In the genomic region with DNA sequence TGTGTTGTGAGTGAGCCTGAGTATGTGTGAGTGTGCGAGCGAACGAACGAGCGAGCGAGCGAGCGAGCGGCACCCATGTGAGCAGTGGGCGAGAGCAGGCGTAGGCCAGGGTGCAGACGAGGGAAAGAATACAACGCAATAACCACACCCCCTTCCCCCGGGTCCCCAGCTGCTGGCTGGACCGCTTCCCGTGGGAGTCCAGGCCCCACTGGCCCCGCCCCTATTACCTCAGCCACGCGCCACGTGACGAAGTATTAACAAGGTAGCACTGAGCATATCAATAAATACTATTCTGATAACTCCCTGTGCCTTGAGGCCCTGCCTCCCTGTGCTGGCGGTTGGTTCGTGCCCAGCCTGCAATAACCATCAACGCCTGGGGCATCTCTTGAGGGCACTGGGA, we compare ENCODE assay signal across 19 mouse cellular contexts. TPM values are rescaled to one million over a fixed set of nuclear protein-coding genes. Genes with fewer than 3 reads are reported as not detected.
A peak's percentile ranks its signal among the peaks of the same experiment; 100 is the strongest.
DNase-seq lines count a peak whose midpoint lies in the region; TF ChIP-seq lines count a peak whose summit lies in the region.
"Had no signal": no experiment of that assay in that cellular context is flagged by ENCODE, and none has a peak within 500 bp of the region (broad histone marks: within the 10 kb centered on the region; RNA-seq: fewer than 3 reads in every experiment).

No protein-coding gene starts in this region.

- no peak overlapping the region for H3K9ac ChIP-seq in ES-E14 (ENCODE audit: insufficient read depth, low read depth, low read length, poor library complexity, severe bottlenecking)
- H3K9ac ChIP-seq: forebrain, embryonic 12.5 days; liver, postnatal 0 days had no signal

- H3K27me3 ChIP-seq in cerebellum, adult 2 months (ENCODE audit: control insufficient read depth, insufficient read depth, low read length), result no peaks in the 10 kb centered on the region
- no peaks in the 10 kb centered on the region for H3K27me3 ChIP-seq in small intestine, adult 2 months (ENCODE audit: control insufficient read depth, insufficient read depth, low read length)

- no peak for TF ChIP-seq CTCF in cerebellum, adult 2 months (IDR thresholded peaks at IDR 0.05; ENCODE audit: borderline replicate concordance, insufficient read depth, low read depth, low read length)
- no peak for TF ChIP-seq CTCF in small intestine, adult 2 months (IDR thresholded peaks at IDR 0.05; ENCODE audit: extremely low read depth, insufficient read length, insufficient replicate concordance, low read depth, low read length)

- no peaks in the 10 kb centered on the region for H3K36me3 ChIP-seq in ES-E14 (ENCODE audit: control insufficient read depth, insufficient read depth, low read length, poor library complexity, severe bottlenecking)
- no peaks in the 10 kb centered on the region for H3K36me3 ChIP-seq in small intestine, adult 2 months (ENCODE audit: control insufficient read depth, insufficient read depth, low read length)
- H3K36me3 ChIP-seq: forebrain, embryonic 12.5 days; heart, embryonic 12.5 days had no signal

- peak; percentile 69 for DNase-seq in layer of hippocampus, adult 18-20 months (ENCODE audit: low spot score in 2 of 2)
- no peak for DNase-seq in layer of hippocampus, adult 8-10 months (ENCODE audit: low spot score in 2 of 2)
- DNase-seq in ES-E14 (ENCODE audit: low read depth, low spot score), result no peak
- peak; percentile 18 to 21 for DNase-seq in cerebellum, adult 2 months
- DNase-seq in retina, postnatal 1 day, result no peak
- no peak for DNase-seq in spleen, postnatal 4 days (ENCODE audit: low spot score in 2 of 2)
- DNase-seq: adrenal gland, postnatal 10 days; gastrocnemius, postnatal 14 days; heart, postnatal 36 days; kidney, adult 8-10 months; kidney, postnatal 36 days; liver; liver, postnatal 0 days; lung, postnatal 14 days had no signal

- WGBS in cerebellum, adult 2 months, result 71% methylated on average over 24 of the region's 24 CpGs
- WGBS in small intestine, adult 2 months, result 26% methylated on average over 24 of the region's 24 CpGs

- no peak for TF ChIP-seq POLR2A in cerebellum, adult 2 months (IDR thresholded peaks at IDR 0.05; ENCODE audit: borderline replicate concordance, insufficient read depth, low read length)
- no peak for TF ChIP-seq POLR2A in small intestine, adult 2 months (IDR thresholded peaks at IDR 0.05; ENCODE audit: low read depth, low read length)

- in situ Hi-C loops in ES-E14 (cut with MboI; ENCODE audit: low sequenced_read_pairs in 2 of 2, unreplicated experiment in 2 of 2), result no loop called here

- H3K9me3 ChIP-seq in ES-E14 (ENCODE audit: control insufficient read depth, insufficient read depth, low read depth, low read length), result no peaks in the 10 kb centered on the region
- H3K9me3 ChIP-seq: forebrain, embryonic 12.5 days; heart, embryonic 12.5 days had no signal

- no peak overlapping the region for H3K27ac ChIP-seq in ES-E14 (ENCODE audit: insufficient read depth, low read depth, low read length, poor library complexity, severe bottlenecking)
- no peak overlapping the region for H3K27ac ChIP-seq in cerebellum, adult 2 months (ENCODE audit: insufficient read depth, low read length)
- H3K27ac ChIP-seq in small intestine, adult 2 months (ENCODE audit: insufficient read depth, low read depth, low read length), result no peak overlapping the region
- H3K27ac ChIP-seq: forebrain, embryonic 12.5 days had no signal

- H3K4me3 ChIP-seq in ES-E14 (ENCODE audit: insufficient read depth in 1 of 2, low read depth in 1 of 2, low read length in 2 of 2, poor library complexity in 1 of 2, severe bottlenecking in 1 of 2), result peak overlapping the region; percentile 16 to 22; a peak in 1 of 4 replicates
- H3K4me3 ChIP-seq in cerebellum, adult 2 months (replicated peaks; ENCODE audit: insufficient read depth, low read depth, low read length), result no peak overlapping the region
- peak overlapping the region; percentile 42 for H3K4me3 ChIP-seq in small intestine, adult 2 months (ENCODE audit: low read depth, low read length)
- H3K4me3 ChIP-seq: forebrain, embryonic 12.5 days; heart, embryonic 12.5 days; megakaryocyte, embryonic 14.5 days had no signal

- peaks cover 0 to 18% of the 10 kb centered on the region in 2 experiments; a peak in 2 of 4 replicates for H3K4me1 ChIP-seq in ES-E14 (ENCODE audit: control insufficient read depth in 2 of 2, insufficient read depth in 2 of 2, low read length in 2 of 2, poor library complexity in 1 of 2)
- peaks cover 44% of the 10 kb centered on the region for H3K4me1 ChIP-seq in cerebellum, adult 2 months (ENCODE audit: control insufficient read depth, insufficient read depth, low read length)
- peaks cover 21% of the 10 kb centered on the region for H3K4me1 ChIP-seq in small intestine, adult 2 months (ENCODE audit: control insufficient read depth, insufficient read depth, insufficient read length, low read length)

TF ChIP-seq in ES-E14, 5 proteins besides CTCF, POLR2A, EP300 and RAD21:
- TF ChIP-seq MAFK (IDR thresholded peaks at IDR 0.05; ENCODE audit: insufficient read depth, low read depth, low read length), result no peak
- TF ChIP-seq CHD2 (IDR thresholded peaks at IDR 0.05; ENCODE audit: low read depth, low read length), result no peak
- no peak for TF ChIP-seq ZNF384 (IDR thresholded peaks at IDR 0.05; ENCODE audit: low read depth, low read length)
- TF ChIP-seq ZC3H11A (IDR thresholded peaks at IDR 0.05; ENCODE audit: borderline replicate concordance, low read depth, low read length), result no peak

RNA-seq across cellular contexts. Expression of a gene that starts 4.3 kb away (rescaled TPM):
- 10 to 100 TPM; 20.7 to 23.8 TPM for total RNA-seq in layer of hippocampus, adult 18-20 months (2021)
- 10 to 100 TPM; 20.5 to 22.3 (median 22.0) TPM for total RNA-seq in layer of hippocampus, adult 8-10 months (2022)
- total RNA-seq in ES-E14 (2012; rRNA removed), result 24.2 and 29.9 TPM in 2 replicates
- 52.5 and 56.4 TPM in 2 replicates for polyA plus RNA-seq in cerebellum, adult 2 months (2012; rRNA removed)
- polyA plus RNA-seq in small intestine, adult 2 months (2012; rRNA removed), result 81.6 and 90.9 TPM in 2 replicates

RNA-seq across cellular contexts. Expression of a gene that starts 11.1 kb away (rescaled TPM):
- 100 to 1,000 TPM; 154 to 158 TPM for total RNA-seq in layer of hippocampus, adult 18-20 months (2021)
- 100 to 1,000 TPM; 126 to 157 (median 144) TPM for total RNA-seq in layer of hippocampus, adult 8-10 months (2022)
- 0.22 and 0.58 TPM in 2 replicates for total RNA-seq in ES-E14 (2012; rRNA removed)
- polyA plus RNA-seq in cerebellum, adult 2 months (2012; rRNA removed), result 134 and 155 TPM in 2 replicates
- 0.30 and 0.32 TPM in 2 replicates for polyA plus RNA-seq in small intestine, adult 2 months (2012; rRNA removed)
- total RNA-seq: MEL had no signal
- polyA plus RNA-seq: liver, postnatal 0 days had no signal

RNA-seq across cellular contexts. Expression of a gene that starts 18.3 kb away (rescaled TPM):
- total RNA-seq in layer of hippocampus, adult 18-20 months (2021), result 10 to 100 TPM; 19.3 to 21.1 TPM
- 10 to 100 TPM; 22.9 to 25.4 (median 23.4) TPM for total RNA-seq in layer of hippocampus, adult 8-10 months (2022)
- 7.5 and 8.7 TPM in 2 replicates for total RNA-seq in ES-E14 (2012; rRNA removed)
- polyA plus RNA-seq in cerebellum, adult 2 months (2012; rRNA removed), result 58.1 and 65.6 TPM in 2 replicates
- polyA plus RNA-seq in small intestine, adult 2 months (2012; rRNA removed), result 29.0 and 45.8 TPM in 2 replicates

RNA-seq across cellular contexts. Expression of a gene that starts 52.3 kb away (rescaled TPM):
- total RNA-seq in layer of hippocampus, adult 18-20 months (2021), result 10 to 100 TPM; 29.5 to 30.4 TPM
- 10 to 100 TPM; 26.1 to 38.9 (median 32.8) TPM for total RNA-seq in layer of hippocampus, adult 8-10 months (2022)
- total RNA-seq in ES-E14 (2012; rRNA removed), result 37.3 and 45.0 TPM in 2 replicates
- 77.4 and 82.1 TPM in 2 replicates for polyA plus RNA-seq in cerebellum, adult 2 months (2012; rRNA removed)
- polyA plus RNA-seq in small intestine, adult 2 months (2012; rRNA removed), result 21.6 and 29.0 TPM in 2 replicates

RNA-seq across cellular contexts. Expression of a gene that starts 57.9 kb away (rescaled TPM):
- total RNA-seq in layer of hippocampus, adult 18-20 months (2021), result 10 to 100 TPM; 12.4 to 12.5 TPM
- total RNA-seq in layer of hippocampus, adult 8-10 months (2022), result 10 to 100 TPM; 14.7 to 19.3 (median 15.9) TPM
- total RNA-seq in ES-E14 (2012; rRNA removed), result 7.4 and 11.4 TPM in 2 replicates
- polyA plus RNA-seq in cerebellum, adult 2 months (2012; rRNA removed), result 31.4 and 36.3 TPM in 2 replicates
- polyA plus RNA-seq in small intestine, adult 2 months (2012; rRNA removed), result 13.2 and 19.0 TPM in 2 replicates

Comparison
In these comparisons a context has a peak if more than half of its experiments do, and no peak if none do; other contexts are left out.
1. DNase-seq: peak in layer of hippocampus, adult 18-20 months (2 of 2) and cerebellum, adult 2 months (2 of 2); none in layer of hippocampus, adult 8-10 months (0 of 2), ES-E14 (single experiment), retina, postnatal 1 day (single experiment) and spleen, postnatal 4 days (0 of 2).
2. RNA of a gene that starts 11.1 kb away (total RNA-seq): 154 to 158 TPM in layer of hippocampus, adult 18-20 months and 126 to 157 TPM in layer of hippocampus, adult 8-10 months; 0.22 to 0.58 TPM in ES-E14; every median in the first group is over 10 times any median in the second.